Mouse (Mus musculus) spleen, adult 2 months (tissue): Measurements from ENCODE around the gene Ubac1. TPM values are rescaled to one million over a fixed set of nuclear protein-coding genes. Genes with fewer than 3 reads are reported as not detected.

Experiments used
- DNase-seq, 2 experiments: peaks; one replicate each; pipeline versions ENCODE4 v3.0.0 to v3.0.0-alpha.2; 2012 to 2021; ENCODE audit warnings: low spot score in 2 of 2, low read depth in 1 of 2
- H3K27ac ChIP-seq: fragments of 200-500 bp; 2 replicates; pipeline ENCODE4 v1.5.1; 2012; ENCODE audit warnings: low read length, inconsistent platforms; ENCODE audit not compliant: insufficient read depth
- H3K27me3 ChIP-seq: fragments of 200-500 bp; 2 replicates; pipeline ENCODE4 v1.6.1; 2012; ENCODE audit warnings: mild to moderate bottlenecking, moderate library complexity, low read length, inconsistent platforms; ENCODE audit not compliant: control insufficient read depth, insufficient read depth
- H3K36me3 ChIP-seq: fragments of 200-500 bp; 2 replicates; pipeline ENCODE4 v1.6.1; 2012; ENCODE audit warnings: mild to moderate bottlenecking, low read length, inconsistent platforms; ENCODE audit not compliant: control insufficient read depth, insufficient read depth
- H3K4me1 ChIP-seq: fragments of 200-500 bp; 2 replicates; pipeline ENCODE4 v1.6.1; 2011; ENCODE audit warnings: inconsistent platforms; ENCODE audit not compliant: control insufficient read depth, insufficient read depth, insufficient read length
- H3K4me3 ChIP-seq: fragments of 200-500 bp; 2 replicates; pipeline ENCODE4 v1.5.1; 2011; ENCODE audit warnings: mild to moderate bottlenecking, inconsistent platforms; ENCODE audit not compliant: insufficient read depth, insufficient read length; ENCODE audit errors: extremely low read depth
- CTCF ChIP-seq: fragments of 200-500 bp; IDR thresholded peaks from 2 replicates; pipeline ENCODE4 v1.5.1; 2011; ENCODE audit warnings: mild to moderate bottlenecking, inconsistent platforms; ENCODE audit not compliant: insufficient read depth, insufficient read length, insufficient replicate concordance; ENCODE audit errors: extremely low read depth
- POLR2A ChIP-seq: fragments of 200-500 bp; IDR thresholded peaks from 2 replicates; pipeline ENCODE4 v1.6.1; 2011; ENCODE audit warnings: low read depth, low read length, inconsistent platforms
- WGBS: fragments of 180-500 bp; shearing (Covaris S2); methylation state at CpG from one replicate; pipeline ENCODE4 v1.1.7; 2018; 5-methylcytosine and 5-hydroxymethylcytosine counted together
- polyA plus RNA-seq: library from polyadenylated mRNA; depleted of rRNA; stranded (reverse); fragments of >200 nt; gene quantifications from 2 replicates; pipeline ENCODE4 v1.2.3, GENCODE M21; 2012

Gene Ubac1
- polyA plus RNA-seq, 1 experiment = 80.2 TPM

- peak; percentile 44; the same call in 1 of the 2 replicates for TF ChIP-seq CTCF
- no peak for TF ChIP-seq POLR2A
- no peaks in the 10 kb centered on the region for H3K36me3 ChIP-seq
- DNase-seq = peak; percentile 12 to 26
- H3K4me1 ChIP-seq = peaks cover 4% of the 10 kb centered on the region; the same call in 1 of the 2 replicates
- WGBS = 36% methylated on average over 4 of the region's 4 CpGs
- H3K27ac ChIP-seq = no peak overlapping the region
- 0 out of 2 replicates have a peak, but pooled peaks cover 2% of the 10 kb centered on the region for H3K27me3 ChIP-seq
- no peak overlapping the region for H3K4me3 ChIP-seq
These were observed 2.9 kb upstream of the Ubac1 start for GRCm38 (mm10) chr2:26024138-26025075.

DNA sequence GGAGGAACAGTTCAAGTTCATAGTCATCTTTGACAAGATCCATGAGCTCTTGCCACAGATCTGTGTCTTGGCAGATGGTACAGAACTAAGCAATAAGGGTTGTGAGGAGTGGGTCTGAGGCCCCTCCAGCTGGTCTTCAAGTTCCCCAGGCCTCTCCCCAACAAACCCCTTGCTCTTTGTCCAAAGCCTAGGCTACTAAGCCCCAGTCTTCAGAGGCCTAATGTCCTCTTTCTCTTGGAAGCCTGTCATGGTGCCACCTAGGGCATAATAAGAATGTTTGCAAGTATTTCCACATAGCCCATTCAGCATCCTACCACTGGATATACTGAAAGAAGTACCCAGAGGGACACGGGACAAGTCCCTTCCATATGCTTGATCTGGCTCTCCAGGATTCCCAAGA lies 1.1 kb upstream of the Ubac1 start:
- H3K4me3 ChIP-seq = no peak overlapping the region
- H3K27ac ChIP-seq = no peak overlapping the region
- WGBS = 93% methylated on average over 1 of the region's 1 CpGs
- peaks cover 4% of the 10 kb centered on the region; the same call in 1 of the 2 replicates for H3K4me1 ChIP-seq
- TF ChIP-seq POLR2A = no peak
- no peak for TF ChIP-seq CTCF
- no peaks in the 10 kb centered on the region for H3K36me3 ChIP-seq
- 0 out of 2 replicates have a peak, but pooled peaks cover 2% of the 10 kb centered on the region for H3K27me3 ChIP-seq
- DNase-seq = no peak

DNA sequence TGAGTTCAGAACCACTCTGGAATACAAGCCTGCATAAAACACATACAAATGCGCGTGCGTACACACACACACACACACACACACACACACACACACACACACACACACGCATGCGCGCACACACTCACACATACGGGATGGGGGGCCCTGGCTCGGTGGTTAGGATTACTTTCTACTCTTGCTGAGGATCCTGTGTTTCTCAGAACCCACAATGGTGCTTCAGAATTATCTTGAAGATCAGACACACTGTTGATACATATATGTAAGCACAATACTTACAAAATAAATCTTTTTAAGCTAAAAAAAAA lies 665 bp upstream of the Ubac1 start:
- WGBS = 83% methylated on average over 8 of the region's 8 CpGs
- TF ChIP-seq POLR2A (no peak), CTCF (no peak)
- no peak overlapping the region; the same call in 1 of the 2 replicates for H3K27ac ChIP-seq
- peaks cover 4% of the 10 kb centered on the region; the same call in 1 of the 2 replicates for H3K4me1 ChIP-seq
- no peak overlapping the region for H3K4me3 ChIP-seq
- H3K36me3 ChIP-seq = no peaks in the 10 kb centered on the region
- no peak for DNase-seq
- H3K27me3 ChIP-seq = 0 out of 2 replicates have a peak, but pooled peaks cover 2% of the 10 kb centered on the region

DNA sequence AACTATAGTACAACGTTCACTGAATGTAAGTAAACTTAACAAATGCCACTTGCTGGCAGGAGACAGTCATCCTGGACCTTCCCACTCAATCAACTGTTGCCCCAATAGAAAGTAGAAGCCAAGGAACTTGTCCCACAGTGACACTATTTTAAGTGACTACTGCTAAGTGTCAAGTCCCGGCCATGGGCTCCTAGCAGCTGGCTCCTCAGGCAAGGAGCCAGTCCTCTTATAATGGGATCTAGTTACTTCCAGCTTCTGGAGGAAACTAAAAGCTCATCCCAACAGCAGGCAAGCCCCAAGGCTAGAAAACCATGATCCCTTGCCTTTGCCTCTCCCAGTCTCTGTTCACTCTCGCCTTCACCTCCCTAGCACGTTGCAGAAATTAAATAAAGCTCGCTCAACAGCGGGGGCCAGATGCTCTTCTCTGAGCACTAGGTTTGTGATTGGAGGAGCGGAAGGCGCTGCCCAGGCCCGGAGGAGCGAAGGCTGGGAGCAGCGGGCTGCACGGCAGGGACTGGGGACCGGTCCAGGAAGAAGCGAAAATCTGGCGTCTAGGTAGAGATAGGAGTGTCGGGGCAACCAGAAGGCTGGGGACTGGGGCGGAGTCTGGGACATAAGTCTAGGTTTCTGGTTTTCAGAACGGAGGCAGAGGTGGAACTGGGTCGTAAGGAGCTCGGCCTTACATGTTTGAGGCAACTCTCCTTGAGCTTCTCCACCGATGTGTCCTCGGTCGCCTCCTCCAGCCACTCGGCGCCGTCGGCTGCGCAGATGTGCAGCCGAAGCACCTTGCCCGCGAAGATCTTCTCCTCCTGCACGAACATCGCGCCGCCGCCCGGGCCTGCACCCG lies 610 bp downstream of the Ubac1 start:
- Histone ChIP-seq H3K4me3 (peak overlapping the region; percentile 76), H3K4me1 (peaks cover 4% of the 10 kb centered on the region; the same call in 1 of the 2 replicates), H3K27ac (peak overlapping the region; percentile 85), H3K36me3 (peaks cover 3% of the 10 kb centered on the region; the same call in 1 of the 2 replicates), H3K27me3 (no peaks in the 10 kb centered on the region)
- DNase-seq = peak in 1 of 2 experiments; percentile 26
- TF ChIP-seq POLR2A (no peak), CTCF (no peak)
- 2% methylated on average over 38 of the region's 38 CpGs for WGBS

GRCm38 (mm10) chr2:26019923-26020322 lies 1.6 kb downstream of the Ubac1 start:
- Histone ChIP-seq H3K27me3 (no peaks in the 10 kb centered on the region), H3K4me1 (peaks cover 4% of the 10 kb centered on the region; the same call in 1 of the 2 replicates), H3K36me3 (peaks cover 5% of the 10 kb centered on the region; the same call in 1 of the 2 replicates), H3K4me3 (peak overlapping the region; percentile 20; the same call in 1 of the 2 replicates), H3K27ac (no peak overlapping the region)
- no peak for DNase-seq
- WGBS = 81% methylated on average over 3 of the region's 3 CpGs
- TF ChIP-seq POLR2A = no peak
- TF ChIP-seq CTCF = no peak

DNA sequence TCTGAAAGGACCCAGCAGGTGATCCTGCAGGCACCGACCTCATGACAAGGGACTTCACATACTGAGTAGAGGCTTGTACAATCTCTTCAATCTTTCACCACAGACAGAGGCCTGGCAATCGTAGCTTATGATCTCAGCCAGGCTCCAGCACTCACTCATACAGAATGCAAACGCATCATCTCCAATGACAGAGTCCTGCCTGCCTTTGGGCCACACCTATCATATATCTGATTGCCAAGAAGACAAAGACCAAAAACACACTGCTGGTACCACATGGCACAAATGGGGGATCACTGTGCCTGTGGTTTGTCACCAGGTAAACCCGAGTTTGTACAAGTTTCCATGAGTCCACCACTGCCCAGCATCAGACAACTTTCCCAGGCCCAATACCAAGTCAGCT lies 4.2 kb downstream of the Ubac1 start:
- H3K27me3 ChIP-seq = no peaks in the 10 kb centered on the region
- no peak for TF ChIP-seq POLR2A
- TF ChIP-seq CTCF = no peak
- peaks cover 11% of the 10 kb centered on the region for H3K36me3 ChIP-seq
- H3K4me3 ChIP-seq = no peak overlapping the region
- DNase-seq = no peak
- 70% methylated on average over 4 of the region's 4 CpGs for WGBS
- H3K27ac ChIP-seq = no peak overlapping the region
- peaks cover 4% of the 10 kb centered on the region; the same call in 1 of the 2 replicates for H3K4me1 ChIP-seq
